Mouse (Mus musculus) liver, adult 2 months (tissue): ENCODE measurements around the gene 9130213A22Rik. TPM values are rescaled to one million over a fixed set of nuclear protein-coding genes. Genes with fewer than 3 reads are reported as not detected.

Experiments
- DNase-seq: peaks from one replicate; pipeline ENCODE4 v3.0.0-alpha.2; 2011; ENCODE audit warnings: low read depth, low spot score; ENCODE audit errors: extremely low read depth
- H3K27ac ChIP-seq: fragments of 200-500 bp; replicated peaks from 2 replicates; pipeline ENCODE4 v1.5.1; 2012; ENCODE audit warnings: low read depth, mild to moderate bottlenecking, control low read depth, inconsistent platforms, low read length; ENCODE audit not compliant: insufficient read depth
- H3K27me3 ChIP-seq: fragments of 200-500 bp; 2 replicates; pipeline ENCODE4 v1.6.1; 2012; ENCODE audit warnings: mild to moderate bottlenecking, moderate library complexity, low read length, inconsistent platforms; ENCODE audit not compliant: control insufficient read depth, insufficient read depth
- H3K36me3 ChIP-seq: fragments of 200-500 bp; 2 replicates; pipeline ENCODE4 v1.6.1; 2012; ENCODE audit warnings: low read length, inconsistent platforms; ENCODE audit not compliant: control insufficient read depth, insufficient read depth
- H3K4me1 ChIP-seq: fragments of 200-500 bp; 2 replicates; pipeline ENCODE4 v1.6.1; 2011; ENCODE audit warnings: low read length; ENCODE audit not compliant: control insufficient read depth, insufficient read depth
- H3K4me3 ChIP-seq: fragments of 200-500 bp; 2 replicates; pipeline ENCODE4 v1.5.1; 2011; ENCODE audit warnings: low read depth, mild to moderate bottlenecking, control low read depth, low read length, moderate library complexity; ENCODE audit not compliant: insufficient read depth
- H3K79me2 ChIP-seq: fragments of 200-500 bp; 2 replicates; pipeline ENCODE4 v1.6.1; 2012; ENCODE audit warnings: inconsistent platforms, mild to moderate bottlenecking, low read length, moderate library complexity; ENCODE audit not compliant: control insufficient read depth, insufficient read depth
- H3K9ac ChIP-seq: fragments of 200-500 bp; 2 replicates; pipeline ENCODE4 v1.6.1; 2012; ENCODE audit warnings: low read depth, mild to moderate bottlenecking, control low read depth, inconsistent platforms, low read length
- CTCF ChIP-seq: fragments of 200-500 bp; IDR thresholded peaks from 2 replicates; pipeline ENCODE4 v1.5.1; 2011; ENCODE audit warnings: low read depth, low read length, control low read depth
- POLR2A ChIP-seq: fragments of 200-500 bp; IDR thresholded peaks from 2 replicates; pipeline ENCODE4 v1.6.1; 2011; ENCODE audit warnings: low read length, control low read depth; ENCODE audit not compliant: insufficient read depth; ENCODE audit errors: extremely low read depth
- WGBS: fragments of 180-500 bp; shearing (Covaris S2); methylation state at CpG from one replicate; pipeline ENCODE4 v1.1.7; 2018; 5-methylcytosine and 5-hydroxymethylcytosine counted together
- polyA plus RNA-seq: library from polyadenylated mRNA; depleted of rRNA; stranded (reverse); fragments of >200 nt; gene quantifications from 2 replicates; pipeline ENCODE4 v1.2.3, GENCODE M21; 2012
- total RNA-seq: library from RNA; depleted of rRNA; stranded (reverse); fragments of >200 nt; gene quantifications from 2 replicates; pipeline ENCODE4 v1.2.3, GENCODE M21; 2014

9130213A22Rik gene
- total and polyA plus RNA-seq, 2 experiments, result 0.05 TPM; not detected in 1

DNA sequence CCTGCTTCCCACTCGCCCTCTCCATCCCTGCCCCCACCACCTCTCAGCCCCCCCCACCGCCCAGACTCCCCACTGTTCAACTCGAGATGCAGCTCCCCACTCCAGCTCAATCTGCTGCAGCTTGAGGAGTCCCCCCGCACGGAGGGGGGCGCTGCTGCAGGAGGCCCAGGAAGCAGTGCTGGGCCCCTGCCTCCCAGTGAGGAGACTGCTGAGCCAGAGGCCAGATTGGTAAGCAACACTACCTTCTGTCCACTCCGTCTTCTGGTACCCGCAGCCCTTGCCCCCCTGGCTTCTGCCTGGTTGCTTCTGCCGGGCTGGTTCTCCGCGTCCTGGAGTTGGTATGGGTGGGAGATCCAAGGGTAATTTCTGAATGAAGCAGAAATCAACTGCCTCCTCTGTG is 15.5 kb downstream of the 9130213A22Rik start:
- Histone ChIP-seq H3K4me3 (no peak overlapping the region), H3K27me3 (no peaks in the 10 kb centered on the region), H3K27ac (no peak overlapping the region), H3K36me3 (peaks cover 62% of the 10 kb centered on the region), H3K9ac (no peak overlapping the region), H3K4me1 (no peaks in the 10 kb centered on the region), H3K79me2 (no peaks in the 10 kb centered on the region)
- 97% methylated on average over 11 of the region's 11 CpGs for WGBS
- DNase-seq, result no peak
- TF ChIP-seq POLR2A (no peak), CTCF (no peak)

DNA sequence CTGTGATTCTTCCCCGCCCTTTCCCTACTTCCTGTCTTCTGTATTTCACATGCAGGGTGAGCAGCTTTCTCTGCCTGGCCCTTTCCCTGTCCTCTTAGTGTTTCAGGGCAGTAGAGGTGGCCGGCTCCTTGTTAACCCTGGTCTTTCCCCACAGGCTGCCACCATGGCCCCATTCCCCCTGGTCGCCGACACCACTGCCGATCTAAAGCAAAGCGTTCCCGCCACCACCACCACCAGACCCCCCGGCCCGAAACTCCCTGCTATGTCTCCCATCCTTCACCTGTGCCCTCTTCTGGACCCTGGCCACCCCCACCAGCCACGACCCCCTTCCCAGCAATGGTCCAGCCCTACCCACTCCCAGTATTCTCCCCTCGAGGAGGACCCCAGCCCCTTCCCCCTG is 16.1 kb downstream of the 9130213A22Rik start:
- TF ChIP-seq CTCF (no peak), POLR2A (no peak)
- peaks cover 67% of the 10 kb centered on the region for H3K36me3 ChIP-seq
- WGBS, result 92% methylated on average over 11 of the region's 11 CpGs
- no peak for DNase-seq
- H3K79me2 ChIP-seq, result no peaks in the 10 kb centered on the region
- no peak overlapping the region for H3K4me3 ChIP-seq
- no peak overlapping the region for H3K9ac ChIP-seq
- no peak overlapping the region for H3K27ac ChIP-seq
- H3K27me3 ChIP-seq, result no peaks in the 10 kb centered on the region
- no peaks in the 10 kb centered on the region for H3K4me1 ChIP-seq

DNA sequence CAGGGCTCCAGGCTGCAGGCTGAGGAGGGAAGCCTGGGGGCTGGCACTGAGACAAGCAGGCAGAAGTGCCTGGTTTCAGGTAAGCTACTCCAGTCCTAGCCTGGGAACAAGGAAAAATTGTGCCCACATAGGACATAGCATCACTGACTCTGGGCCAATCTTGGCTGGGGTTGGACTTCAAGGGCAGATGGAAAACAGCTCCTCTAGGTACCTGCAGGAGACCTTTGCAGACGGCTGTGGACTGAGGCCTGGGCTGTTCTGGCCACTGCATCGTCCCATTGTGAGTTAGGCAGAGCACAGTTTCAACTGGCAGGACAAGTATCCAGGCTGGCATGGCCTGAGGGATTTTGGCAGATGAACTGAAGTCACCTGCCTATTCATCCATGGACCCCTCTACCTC is 16.6 kb downstream of the 9130213A22Rik start:
- no peaks in the 10 kb centered on the region for H3K27me3 ChIP-seq
- no peak overlapping the region for H3K27ac ChIP-seq
- H3K4me1 ChIP-seq, result no peaks in the 10 kb centered on the region
- 82% methylated on average over 2 of the region's 2 CpGs for WGBS
- H3K36me3 ChIP-seq, result peaks cover 72% of the 10 kb centered on the region
- 0 out of 2 replicates have a peak, but pooled peaks cover 4% of the 10 kb centered on the region for H3K79me2 ChIP-seq
- no peak overlapping the region for H3K4me3 ChIP-seq
- H3K9ac ChIP-seq, result no peak overlapping the region
- DNase-seq, result no peak
- TF ChIP-seq POLR2A (no peak), CTCF (no peak)

DNA sequence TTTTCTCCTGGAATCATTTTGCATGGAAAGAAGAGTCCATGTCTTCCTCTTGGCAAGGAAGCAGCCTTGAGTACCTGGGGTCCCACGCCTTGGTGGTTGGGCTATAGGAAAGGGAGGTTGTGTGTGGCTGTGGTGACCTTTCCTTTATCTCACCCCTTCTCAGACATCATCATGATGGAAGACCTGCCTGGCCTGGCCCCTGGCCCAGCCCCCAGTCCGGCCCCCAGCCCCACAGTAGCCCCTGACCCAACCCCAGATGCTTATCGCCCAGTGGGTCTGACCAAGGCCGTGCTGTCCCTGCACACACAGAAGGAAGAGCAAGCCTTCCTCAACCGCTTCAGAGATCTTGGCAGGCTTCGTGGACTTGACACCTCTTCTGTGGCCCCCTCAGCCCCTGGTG is 17.2 kb downstream of the 9130213A22Rik start:
- 91% methylated on average over 6 of the region's 6 CpGs for WGBS
- no peak for TF ChIP-seq POLR2A
- TF ChIP-seq CTCF, result no peak
- DNase-seq, result no peak
- peaks cover 77% of the 10 kb centered on the region for H3K36me3 ChIP-seq
- H3K27ac ChIP-seq, result no peak overlapping the region
- H3K79me2 ChIP-seq, result peaks cover 9% of the 10 kb centered on the region; the same call in 1 of the 2 replicates
- H3K9ac ChIP-seq, result no peak overlapping the region
- no peak overlapping the region for H3K4me3 ChIP-seq
- H3K27me3 ChIP-seq, result no peaks in the 10 kb centered on the region
- peaks cover 2% of the 10 kb centered on the region for H3K4me1 ChIP-seq

DNA sequence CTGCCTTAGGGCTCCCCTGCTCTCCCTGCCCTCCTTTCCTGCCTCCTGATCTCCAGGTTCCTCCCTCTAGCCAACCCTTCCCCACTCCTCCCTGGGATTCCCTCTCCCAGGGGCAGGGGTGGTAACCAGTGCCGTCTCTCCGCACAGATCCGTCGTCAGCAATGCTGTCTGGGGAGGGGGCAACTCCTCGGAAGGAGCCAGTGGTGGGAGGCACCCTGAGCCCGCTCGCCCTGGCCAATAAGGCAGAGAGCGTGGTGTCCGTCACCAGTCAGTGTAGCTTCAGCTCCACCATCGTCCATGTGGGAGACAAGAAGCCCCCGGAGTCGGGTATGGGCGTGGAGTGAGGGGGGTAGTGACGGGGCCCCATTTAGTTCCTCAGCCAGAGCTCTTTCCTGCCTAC is 17.9 kb downstream of the 9130213A22Rik start:
- TF ChIP-seq POLR2A, result no peak
- no peak for TF ChIP-seq CTCF
- no peak overlapping the region for H3K9ac ChIP-seq
- H3K36me3 ChIP-seq, result peaks cover 77% of the 10 kb centered on the region
- peaks cover 12% of the 10 kb centered on the region; the same call in 1 of the 2 replicates for H3K79me2 ChIP-seq
- H3K27ac ChIP-seq, result no peak overlapping the region
- H3K4me3 ChIP-seq, result no peak overlapping the region
- H3K4me1 ChIP-seq, result peaks cover 6% of the 10 kb centered on the region
- 94% methylated on average over 14 of the region's 14 CpGs for WGBS
- no peak for DNase-seq
- H3K27me3 ChIP-seq, result no peaks in the 10 kb centered on the region

DNA sequence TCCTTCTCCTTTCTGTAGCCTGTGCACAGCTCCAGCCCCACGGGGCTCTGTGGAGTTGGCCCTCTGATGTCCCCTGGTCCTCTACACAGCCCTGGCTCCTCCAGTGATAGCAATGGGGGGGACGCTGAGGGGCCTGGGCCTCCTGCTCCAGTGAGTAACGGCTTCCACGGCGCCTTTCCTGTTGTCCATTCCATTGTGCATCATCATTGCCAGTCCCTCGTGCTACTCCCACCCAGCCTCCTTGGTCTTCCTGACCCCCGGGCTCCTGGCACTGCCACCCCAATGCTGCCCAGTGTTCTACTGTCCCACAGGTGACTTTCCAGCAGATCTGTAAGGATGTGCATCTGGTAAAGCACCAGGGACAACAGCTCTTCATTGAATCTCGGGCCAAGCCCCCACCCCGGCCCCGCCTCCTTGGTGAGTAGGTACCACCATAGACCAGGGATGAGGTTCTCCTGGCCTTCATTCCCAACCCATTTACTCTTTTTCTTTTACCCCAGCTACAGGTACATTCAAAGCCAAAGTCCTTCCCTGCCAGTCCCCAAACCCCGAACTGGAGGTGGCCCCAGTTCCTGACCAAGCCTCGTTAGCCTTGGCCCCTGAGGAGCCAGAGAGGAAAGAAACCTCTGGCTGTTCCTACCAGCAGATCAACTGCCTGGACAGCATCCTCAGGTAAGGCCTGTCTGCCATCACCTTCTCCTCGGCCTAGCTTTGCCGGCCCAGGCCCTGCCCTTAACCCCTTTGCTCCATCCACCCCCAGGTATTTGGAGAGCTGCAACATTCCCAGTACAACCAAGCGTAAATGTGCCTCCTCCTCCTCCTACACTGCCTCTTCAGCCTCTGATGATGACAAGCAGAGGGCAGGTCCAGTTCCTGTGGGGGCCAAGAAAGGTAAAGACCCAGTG is 18.6 kb downstream of the 9130213A22Rik start:
- Histone ChIP-seq H3K9ac (no peak overlapping the region), H3K4me1 (peaks cover 6% of the 10 kb centered on the region), H3K4me3 (no peak overlapping the region), H3K27me3 (no peaks in the 10 kb centered on the region), H3K79me2 (peaks cover 13% of the 10 kb centered on the region; the same call in 1 of the 2 replicates), H3K27ac (no peak overlapping the region), H3K36me3 (peaks cover 70% of the 10 kb centered on the region)
- TF ChIP-seq POLR2A (no peak), CTCF (no peak)
- no peak for DNase-seq
- 93% methylated on average over 15 of the region's 15 CpGs for WGBS
